Mouse (Mus musculus) hindlimb bud, embryonic 11.5 days (tissue): Measurements from ENCODE around the gene Brcc3.
A peak's percentile ranks its signal among the peaks of the same experiment; 100 is the strongest.
"Not testable (repeated sequence)": the region's sequence is repeated elsewhere in the genome, so short reads cannot be mapped to it uniquely, and the experiment has no call there.

Source experiments
- DNase-seq: peaks from one replicate; pipeline ENCODE4 v3.0.0-alpha.2; 2012; ENCODE audit warnings: low read depth, low spot score; ENCODE audit errors: extremely low spot score

Gene Brcc3

GRCm38 (mm10) chrX:75415936-75416785 is at the start of gene Brcc3, which contains the start of the genes Cmc4 and Mtcp1:
Gene Brcc3 (plus strand): TSS chrX:75416628.
Gene Cmc4 (minus strand): TSS chrX:75416584.
Gene Mtcp1 (minus strand): TSS chrX:75416588.
- DNase-seq = peak; percentile 54

- no peak for DNase-seq
Observed at GRCm38 (mm10) chrX:75370197-75370596, 46.2 kb upstream of the Brcc3 start.

GRCm38 (mm10) chrX:75372666-75373425 is 43.6 kb upstream of the Brcc3 start:
- DNase-seq = no peak

GRCm38 (mm10) chrX:75376815-75377214 is 39.6 kb upstream of the Brcc3 start:
- DNase-seq = no peak

GRCm38 (mm10) chrX:75381176-75381575 is 35.3 kb upstream of the Brcc3 start:
- no peak for DNase-seq

- DNase-seq = no peak
Observed at GRCm38 (mm10) chrX:75381699-75382098, 34.7 kb upstream of the Brcc3 start.

GRCm38 (mm10) chrX:75382195-75382771 is 34.1 kb upstream of the Brcc3 start, which contains the start of the genes Fundc2 and F8:
Gene Fundc2 (plus strand): TSS chrX:75382399.
Gene F8 (minus strand): TSS chrX:75382615.
- peak; percentile 0 for DNase-seq

- DNase-seq = no peak
Observed at GRCm38 (mm10) chrX:75399471-75399870, 17.0 kb upstream of the Brcc3 start.

- DNase-seq = no peak
Observed at GRCm38 (mm10) chrX:75402668-75403067, 13.8 kb upstream of the Brcc3 start.

GRCm38 (mm10) chrX:75403350-75403749 is 13.1 kb upstream of the Brcc3 start:
- no peak for DNase-seq

GRCm38 (mm10) chrX:75409711-75410110 is 6.7 kb upstream of the Brcc3 start:
- no peak for DNase-seq

- DNase-seq = no peak
Observed at GRCm38 (mm10) chrX:75454597-75454996, 38.2 kb downstream of the Brcc3 start.

- not testable (repeated sequence) for DNase-seq
Observed at GRCm38 (mm10) chrX:75475182-75475644, 58.8 kb downstream of the Brcc3 start.

- DNase-seq = no peak
Observed at GRCm38 (mm10) chrX:75489886-75490285, 73.5 kb downstream of the Brcc3 start.
